Mouse (Mus musculus) inflammation-experienced regulatory T-cells, adult 6 months (primary cell): ENCODE data around the gene Btbd35f6. TPM values are rescaled to one million over a fixed set of nuclear protein-coding genes. Genes with fewer than 3 reads are reported as not detected.
"Not testable (repeated sequence)": the region's sequence is repeated elsewhere in the genome, so short reads cannot be mapped to it uniquely, and the experiment has no call there.

Experiments used
- ATAC-seq: one replicate; pipeline ENCODE4 v1.8.0; 2017
- polyA plus RNA-seq, 3 experiments: library from polyadenylated mRNA; unstranded; fragments of 100-300 nt; shearing (Covaris generic); gene quantifications; one replicate each; pipeline ENCODE4 v1.2.1; 2017

The Btbd35f6 gene
- not detected for polyA plus RNA-seq

DNA sequence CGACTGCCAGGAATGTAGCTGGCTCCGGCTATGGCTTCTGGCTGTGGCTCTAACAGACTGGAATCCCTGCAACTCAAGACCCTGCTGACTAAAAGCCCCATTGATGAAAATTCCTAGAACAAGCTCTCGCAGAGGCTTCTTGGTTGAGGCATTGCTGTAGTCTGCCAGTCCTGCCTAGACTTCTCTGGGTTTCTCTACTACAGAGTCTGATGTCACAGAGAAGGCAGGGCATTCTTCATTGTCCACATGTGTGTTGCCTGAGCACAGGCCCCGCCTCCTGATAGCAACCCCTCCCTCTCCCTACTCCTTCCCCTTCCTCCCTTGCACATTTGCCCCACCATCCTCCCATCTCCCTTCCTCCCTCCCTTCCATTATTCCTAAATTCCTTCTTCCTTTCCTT, at the start of gene Btbd35f6:
TSS of gene Btbd35f6 (minus strand) at position 101 of the 400 bp plus-strand sequence.
- not testable (repeated sequence) for ATAC-seq

DNA sequence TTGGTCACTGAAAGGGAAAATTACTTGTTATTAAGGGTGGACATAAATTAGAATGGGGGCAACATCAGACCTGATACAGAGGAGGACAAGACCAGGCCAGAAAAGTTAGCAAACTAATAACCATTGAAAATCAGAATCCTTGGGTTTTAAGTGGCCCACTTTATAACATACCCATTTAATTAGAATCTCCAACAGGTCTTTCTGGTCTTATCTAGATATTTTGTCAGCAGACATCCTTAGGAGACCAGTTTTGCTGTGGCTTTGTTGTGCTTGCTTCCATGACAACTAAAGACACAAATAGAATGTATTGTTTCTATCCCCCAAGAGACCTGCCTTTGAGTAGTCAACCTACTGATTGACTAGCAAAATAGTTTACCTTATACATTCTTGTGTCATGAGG, 30.4 kb upstream of the Btbd35f6 start, which contains the start of gene Gm21870:
TSS of gene Gm21870 (minus strand) at position 101 of the 400 bp plus-strand sequence.
- ATAC-seq = not testable (repeated sequence)

DNA sequence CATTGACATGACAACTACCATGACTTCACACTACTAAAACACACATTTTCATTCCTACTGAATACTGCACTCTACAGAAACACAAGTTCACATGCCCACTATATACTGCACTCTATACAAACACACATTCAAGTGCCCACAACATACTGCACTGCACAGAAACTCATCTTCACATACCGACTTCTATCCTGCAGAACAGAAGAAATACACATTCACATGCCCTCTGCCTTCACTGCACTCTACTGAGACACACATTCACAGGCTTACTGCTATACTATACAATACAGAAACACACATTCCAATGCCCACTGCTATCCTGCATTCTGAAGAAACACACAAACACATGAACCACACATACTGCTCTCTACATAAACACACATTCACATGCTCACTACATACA, 26.1 kb downstream of the Btbd35f6 start:
- not testable (repeated sequence) for ATAC-seq

- ATAC-seq = not testable (repeated sequence)
Observed at GRCm38 (mm10) chrX:33928225-33928624, 28.1 kb downstream of the Btbd35f6 start.

GRCm38 (mm10) chrX:33926344-33926743, 30.0 kb downstream of the Btbd35f6 start:
- not testable (repeated sequence) for ATAC-seq

GRCm38 (mm10) chrX:33925420-33925819, 30.9 kb downstream of the Btbd35f6 start:
- ATAC-seq = not testable (repeated sequence)

Other genes with a start within 250 kb of the Btbd35f6 start
- not detected for gene Gm21870, start 30.3 kb upstream of the Btbd35f6 start, polyA plus RNA-seq
- gene Btbd35f9, start 205.0 kb upstream of the Btbd35f6 start, polyA plus RNA-seq = not detected